Mouse (Mus musculus): ENCODE results near the gene Stk33. TPM values are rescaled to one million over a fixed set of nuclear protein-coding genes. Genes with fewer than 3 reads are reported as not detected.

Gene Stk33
- polyA plus RNA-seq, 1 experiment from 2014 or later: 8.8 TPM

GRCm38 (mm10) chr7:109241313-109241712, 197.6 kb downstream of the Stk33 start:
- H3K27me3 ChIP-seq (replicated peaks; ENCODE audit: control insufficient read depth, insufficient read depth, low read length): no peaks in the 10 kb centered on the region
- H3K9me3 ChIP-seq (ENCODE audit: control insufficient read depth, low read length): no peaks in the 10 kb centered on the region
- no peak overlapping the region for H3K9ac ChIP-seq (ENCODE audit: low read depth, low read length)
- peaks cover 3% of the 10 kb centered on the region for H3K4me1 ChIP-seq (ENCODE audit: control insufficient read depth, insufficient read depth, low read depth, low read length)
- H3K36me3 ChIP-seq (ENCODE audit: control insufficient read depth, insufficient read depth, low read length): no peaks in the 10 kb centered on the region
- peak; percentile 37; the same call in 1 of the 2 replicates for ATAC-seq
- H3K4me2 ChIP-seq (ENCODE audit: low read length): peak overlapping the region; percentile 31; the same call in 1 of the 2 replicates
- WGBS: 10% methylated on average over 19 of the region's 19 CpGs
- no peak overlapping the region for H3K4me3 ChIP-seq (ENCODE audit: low read length)
- H3K27ac ChIP-seq (ENCODE audit: low read depth, low read length): no peak overlapping the region

DNA sequence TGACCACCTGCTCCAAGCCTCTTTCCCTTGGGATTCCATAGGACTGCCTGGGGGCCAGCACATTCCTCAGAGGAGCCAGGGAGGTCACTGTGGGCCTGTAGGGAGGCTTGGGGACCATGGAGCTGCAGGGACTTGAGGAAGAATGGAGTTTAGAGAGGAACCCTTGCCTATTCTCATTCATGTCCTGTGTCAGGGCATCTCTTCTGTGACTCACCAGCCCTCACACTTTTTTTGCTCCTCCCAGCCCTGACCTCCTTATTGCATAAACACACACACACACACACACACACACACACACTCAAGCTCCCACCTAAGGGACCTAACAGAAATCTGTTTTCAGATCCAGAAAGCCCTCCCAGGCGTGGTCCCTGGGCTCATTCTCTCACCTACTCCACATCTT, 199.5 kb downstream of the Stk33 start:
- H3K9me3 ChIP-seq (ENCODE audit: control insufficient read depth, low read length): no peaks in the 10 kb centered on the region
- H3K4me1 ChIP-seq (ENCODE audit: control insufficient read depth, insufficient read depth, low read depth, low read length): peaks cover 3% of the 10 kb centered on the region
- H3K27ac ChIP-seq (ENCODE audit: low read depth, low read length): no peak overlapping the region
- no peak for ATAC-seq
- H3K36me3 ChIP-seq (ENCODE audit: control insufficient read depth, insufficient read depth, low read length): no peaks in the 10 kb centered on the region
- H3K4me2 ChIP-seq (ENCODE audit: low read length): no peak overlapping the region
- H3K4me3 ChIP-seq (ENCODE audit: low read length): no peak overlapping the region
- H3K9ac ChIP-seq (ENCODE audit: low read depth, low read length): no peak overlapping the region
- no peaks in the 10 kb centered on the region for H3K27me3 ChIP-seq (replicated peaks; ENCODE audit: control insufficient read depth, insufficient read depth, low read length)
- 67% methylated on average over 1 of the region's 1 CpGs for WGBS

GRCm38 (mm10) chr7:109238724-109239123, 200.2 kb downstream of the Stk33 start:
- H3K9me3 ChIP-seq (ENCODE audit: control insufficient read depth, low read length): no peaks in the 10 kb centered on the region
- H3K4me3 ChIP-seq (ENCODE audit: low read length): no peak overlapping the region
- H3K27me3 ChIP-seq (replicated peaks; ENCODE audit: control insufficient read depth, insufficient read depth, low read length): no peaks in the 10 kb centered on the region
- no peak for ATAC-seq
- H3K4me1 ChIP-seq (ENCODE audit: control insufficient read depth, insufficient read depth, low read depth, low read length): peaks cover 3% of the 10 kb centered on the region
- H3K4me2 ChIP-seq (ENCODE audit: low read length): no peak overlapping the region
- 85% methylated on average over 10 of the region's 10 CpGs for WGBS
- no peaks in the 10 kb centered on the region for H3K36me3 ChIP-seq (ENCODE audit: control insufficient read depth, insufficient read depth, low read length)
- H3K27ac ChIP-seq (ENCODE audit: low read depth, low read length): no peak overlapping the region
- H3K9ac ChIP-seq (ENCODE audit: low read depth, low read length): no peak overlapping the region

GRCm38 (mm10) chr7:109234882-109235640, 203.8 kb downstream of the Stk33 start:
- H3K27ac ChIP-seq (ENCODE audit: low read depth, low read length): no peak overlapping the region

GRCm38 (mm10) chr7:109234476-109234875, 204.4 kb downstream of the Stk33 start:
- no peaks in the 10 kb centered on the region for H3K9me3 ChIP-seq (ENCODE audit: control insufficient read depth, low read length)
- 32% methylated on average over 5 of the region's 5 CpGs for WGBS
- H3K36me3 ChIP-seq (ENCODE audit: control insufficient read depth, insufficient read depth, low read length): no peaks in the 10 kb centered on the region
- no peak for ATAC-seq
- H3K9ac ChIP-seq (ENCODE audit: low read depth, low read length): no peak overlapping the region
- H3K27ac ChIP-seq (ENCODE audit: low read depth, low read length): no peak overlapping the region
- peaks cover 3% of the 10 kb centered on the region; the same call in 1 of the 2 replicates for H3K4me1 ChIP-seq (ENCODE audit: control insufficient read depth, insufficient read depth, low read depth, low read length)
- no peak overlapping the region for H3K4me2 ChIP-seq (ENCODE audit: low read length)
- H3K4me3 ChIP-seq (ENCODE audit: low read length): no peak overlapping the region
- H3K27me3 ChIP-seq (replicated peaks; ENCODE audit: control insufficient read depth, insufficient read depth, low read length): no peaks in the 10 kb centered on the region

More at GRCm38 (mm10) chr7:109234882-109235640, 203.8 kb downstream of the Stk33 start:
- Histone ChIP-seq H3K27me3 (replicated peaks; ENCODE audit: control insufficient read depth, insufficient read depth, low read length) (no peaks in the 10 kb centered on the region), H3K4me3 (ENCODE audit: low read length) (no peak overlapping the region), H3K9me3 (ENCODE audit: control insufficient read depth, low read length) (no peaks in the 10 kb centered on the region), H3K36me3 (ENCODE audit: control insufficient read depth, insufficient read depth, low read length) (no peaks in the 10 kb centered on the region), H3K4me1 (ENCODE audit: control insufficient read depth, insufficient read depth, low read depth, low read length) (peaks cover 3% of the 10 kb centered on the region; the same call in 1 of the 2 replicates), H3K4me2 (ENCODE audit: low read length) (no peak overlapping the region), H3K9ac (ENCODE audit: low read depth, low read length) (no peak overlapping the region)
- ATAC-seq: no peak
- WGBS: 24% methylated on average over 2 of the region's 2 CpGs

GRCm38 (mm10) chr7:109231881-109232321, 207.0 kb downstream of the Stk33 start:
- no peak overlapping the region for H3K4me3 ChIP-seq (ENCODE audit: low read length)
- H3K9me3 ChIP-seq (ENCODE audit: control insufficient read depth, low read length): no peaks in the 10 kb centered on the region
- WGBS: 20% methylated on average over 11 of the region's 11 CpGs
- no peak overlapping the region for H3K27ac ChIP-seq (ENCODE audit: low read depth, low read length)
- 0 out of 2 replicates have a peak, but pooled peaks cover 2% of the 10 kb centered on the region for H3K27me3 ChIP-seq (replicated peaks; ENCODE audit: control insufficient read depth, insufficient read depth, low read length)
- H3K4me1 ChIP-seq (ENCODE audit: control insufficient read depth, insufficient read depth, low read depth, low read length): peaks cover 3% of the 10 kb centered on the region; the same call in 1 of the 2 replicates
- no peaks in the 10 kb centered on the region for H3K36me3 ChIP-seq (ENCODE audit: control insufficient read depth, insufficient read depth, low read length)
- ATAC-seq: peak; percentile 70
- no peak overlapping the region for H3K4me2 ChIP-seq (ENCODE audit: low read length)
- H3K9ac ChIP-seq (ENCODE audit: low read depth, low read length): no peak overlapping the region

- no peak overlapping the region for H3K9ac ChIP-seq (ENCODE audit: low read depth, low read length)
- no peaks in the 10 kb centered on the region for H3K9me3 ChIP-seq (ENCODE audit: control insufficient read depth, low read length)
- H3K27ac ChIP-seq (ENCODE audit: low read depth, low read length): peak overlapping the region; percentile 17; the same call in 1 of the 2 replicates
- H3K4me3 ChIP-seq (ENCODE audit: low read length): no peak overlapping the region
- ATAC-seq: peak; percentile 43
- H3K36me3 ChIP-seq (ENCODE audit: control insufficient read depth, insufficient read depth, low read length): no peaks in the 10 kb centered on the region
- H3K4me1 ChIP-seq (ENCODE audit: control insufficient read depth, insufficient read depth, low read depth, low read length): peaks cover 3% of the 10 kb centered on the region; the same call in 1 of the 2 replicates
- H3K27me3 ChIP-seq (replicated peaks; ENCODE audit: control insufficient read depth, insufficient read depth, low read length): 0 out of 2 replicates have a peak, but pooled peaks cover 2% of the 10 kb centered on the region
- WGBS: 50% methylated on average over 5 of the region's 5 CpGs
- no peak overlapping the region for H3K4me2 ChIP-seq (ENCODE audit: low read length)
Observed at GRCm38 (mm10) chr7:109231307-109231706, 207.6 kb downstream of the Stk33 start.

- no peaks in the 10 kb centered on the region for H3K36me3 ChIP-seq (ENCODE audit: control insufficient read depth, insufficient read depth, low read length)
- H3K9ac ChIP-seq (ENCODE audit: low read depth, low read length): no peak overlapping the region
- 16% methylated on average over 2 of the region's 2 CpGs for WGBS
- no peak overlapping the region for H3K27ac ChIP-seq (ENCODE audit: low read depth, low read length)
- peaks cover 3% of the 10 kb centered on the region; the same call in 1 of the 2 replicates for H3K4me1 ChIP-seq (ENCODE audit: control insufficient read depth, insufficient read depth, low read depth, low read length)
- no peaks in the 10 kb centered on the region for H3K9me3 ChIP-seq (ENCODE audit: control insufficient read depth, low read length)
- 0 out of 2 replicates have a peak, but pooled peaks cover 2% of the 10 kb centered on the region for H3K27me3 ChIP-seq (replicated peaks; ENCODE audit: control insufficient read depth, insufficient read depth, low read length)
- H3K4me2 ChIP-seq (ENCODE audit: low read length): no peak overlapping the region
- no peak overlapping the region for H3K4me3 ChIP-seq (ENCODE audit: low read length)
- peak; percentile 29 for ATAC-seq
Observed at GRCm38 (mm10) chr7:109230806-109231205, 208.1 kb downstream of the Stk33 start.

Measured in hindbrain, embryonic 16.5 days (tissue).